Mouse (Mus musculus): Measurements from ENCODE around the gene Adamts17. TPM values are rescaled to one million over a fixed set of nuclear protein-coding genes. Genes with fewer than 3 reads are reported as not detected.

Adamts17 gene
- total and polyA plus RNA-seq, 2 experiments from 2014 or later: 3.9 to 14.8 TPM

- no peaks in the 10 kb centered on the region for H3K9me3 ChIP-seq (ENCODE audit: low read length)
- WGBS: 95% methylated on average over 16 of the region's 16 CpGs
- H3K4me3 ChIP-seq (ENCODE audit: low read length): no peak overlapping the region
- TF ChIP-seq CTCF (IDR thresholded peaks at IDR 0.05; ENCODE audit: low read depth): no peak
- no peak overlapping the region for H3K4me2 ChIP-seq (ENCODE audit: low read depth, low read length)
- DNase-seq (ENCODE audit: low spot score) (no peak), ATAC-seq (no peak)
- H3K27ac ChIP-seq: no peak overlapping the region
- H3K36me3 ChIP-seq (ENCODE audit: insufficient read depth, low read length): no peaks in the 10 kb centered on the region
- no peak overlapping the region for H3K9ac ChIP-seq (replicated peaks; ENCODE audit: low read length)
- no peaks in the 10 kb centered on the region for H3K27me3 ChIP-seq (ENCODE audit: insufficient read depth, low read length)
- H3K4me1 ChIP-seq (ENCODE audit: insufficient read depth, low read length): no peaks in the 10 kb centered on the region
These were observed 310.2 kb downstream of the Adamts17 start for GRCm38 (mm10) chr7:67149707-67150106.

- H3K9me3 ChIP-seq (ENCODE audit: low read length): no peaks in the 10 kb centered on the region
- no peaks in the 10 kb centered on the region for H3K27me3 ChIP-seq (ENCODE audit: insufficient read depth, low read length)
- 31% methylated on average over 3 of the region's 3 CpGs for WGBS
- ATAC-seq (no peak), DNase-seq (ENCODE audit: low spot score) (no peak)
- no peaks in the 10 kb centered on the region for H3K4me1 ChIP-seq (ENCODE audit: insufficient read depth, low read length)
- H3K27ac ChIP-seq: no peak overlapping the region
- H3K4me3 ChIP-seq (ENCODE audit: low read length): no peak overlapping the region
- no peak overlapping the region for H3K4me2 ChIP-seq (ENCODE audit: low read depth, low read length)
- no peak for TF ChIP-seq CTCF (IDR thresholded peaks at IDR 0.05; ENCODE audit: low read depth)
- no peak overlapping the region for H3K9ac ChIP-seq (replicated peaks; ENCODE audit: low read length)
- no peaks in the 10 kb centered on the region for H3K36me3 ChIP-seq (ENCODE audit: insufficient read depth, low read length)
These were observed 313.1 kb downstream of the Adamts17 start for GRCm38 (mm10) chr7:67152626-67153025.

- no peaks in the 10 kb centered on the region for H3K9me3 ChIP-seq (ENCODE audit: low read length)
- H3K4me3 ChIP-seq (ENCODE audit: low read length): no peak overlapping the region
- H3K27me3 ChIP-seq (ENCODE audit: insufficient read depth, low read length): no peaks in the 10 kb centered on the region
- TF ChIP-seq CTCF (IDR thresholded peaks at IDR 0.05; ENCODE audit: low read depth): no peak
- WGBS: 94% methylated on average over 8 of the region's 8 CpGs
- no peak overlapping the region for H3K27ac ChIP-seq
- no peak overlapping the region for H3K4me2 ChIP-seq (ENCODE audit: low read depth, low read length)
- no peaks in the 10 kb centered on the region for H3K36me3 ChIP-seq (ENCODE audit: insufficient read depth, low read length)
- no peak for DNase-seq (ENCODE audit: low spot score)
- no peaks in the 10 kb centered on the region for H3K4me1 ChIP-seq (ENCODE audit: insufficient read depth, low read length)
- H3K9ac ChIP-seq (replicated peaks; ENCODE audit: low read length): no peak overlapping the region
- ATAC-seq: no peak
These were observed 322.6 kb downstream of the Adamts17 start for GRCm38 (mm10) chr7:67162135-67162534.

- Histone ChIP-seq H3K4me3 (ENCODE audit: low read length) (no peak overlapping the region), H3K27me3 (ENCODE audit: insufficient read depth, low read length) (no peaks in the 10 kb centered on the region), H3K9ac (replicated peaks; ENCODE audit: low read length) (no peak overlapping the region), H3K36me3 (ENCODE audit: insufficient read depth, low read length) (no peaks in the 10 kb centered on the region), H3K27ac (no peak overlapping the region), H3K9me3 (ENCODE audit: low read length) (no peaks in the 10 kb centered on the region), H3K4me1 (ENCODE audit: insufficient read depth, low read length) (no peaks in the 10 kb centered on the region), H3K4me2 (ENCODE audit: low read depth, low read length) (no peak overlapping the region)
- no peak for TF ChIP-seq CTCF (IDR thresholded peaks at IDR 0.05; ENCODE audit: low read depth)
- no peak for DNase-seq (ENCODE audit: low spot score)
- ATAC-seq: no peak
- WGBS: 87% methylated on average over 9 of the region's 9 CpGs
These were observed 328.8 kb downstream of the Adamts17 start for GRCm38 (mm10) chr7:67168288-67168687.

- no peak overlapping the region for H3K4me2 ChIP-seq (ENCODE audit: low read depth, low read length)
These were observed 329.4 kb downstream of the Adamts17 start for GRCm38 (mm10) chr7:67168763-67169569.

GRCm38 (mm10) chr7:67173522-67174195 is 334.1 kb downstream of the Adamts17 start:
- Histone ChIP-seq H3K9ac (replicated peaks; ENCODE audit: low read length) (no peak overlapping the region), H3K36me3 (ENCODE audit: insufficient read depth, low read length) (no peaks in the 10 kb centered on the region), H3K4me3 (ENCODE audit: low read length) (no peak overlapping the region), H3K4me1 (ENCODE audit: insufficient read depth, low read length) (no peaks in the 10 kb centered on the region), H3K27me3 (ENCODE audit: insufficient read depth, low read length) (no peaks in the 10 kb centered on the region), H3K27ac (no peak overlapping the region), H3K4me2 (ENCODE audit: low read depth, low read length) (no peak overlapping the region), H3K9me3 (ENCODE audit: low read length) (no peaks in the 10 kb centered on the region)
- TF ChIP-seq CTCF (IDR thresholded peaks at IDR 0.05; ENCODE audit: low read depth): no peak
- ATAC-seq (no peak), DNase-seq (ENCODE audit: low spot score) (no peak)
- 77% methylated on average over 2 of the region's 2 CpGs for WGBS

More at GRCm38 (mm10) chr7:67168763-67169569, 329.4 kb downstream of the Adamts17 start:
- no peaks in the 10 kb centered on the region for H3K27me3 ChIP-seq (ENCODE audit: insufficient read depth, low read length)
- no peak overlapping the region for H3K9ac ChIP-seq (replicated peaks; ENCODE audit: low read length)
- no peak for TF ChIP-seq CTCF (IDR thresholded peaks at IDR 0.05; ENCODE audit: low read depth)
- no peak for ATAC-seq
- H3K4me1 ChIP-seq (ENCODE audit: insufficient read depth, low read length): no peaks in the 10 kb centered on the region
- 79% methylated on average over 9 of the region's 9 CpGs for WGBS
- no peak for DNase-seq (ENCODE audit: low spot score)
- no peak overlapping the region for H3K4me3 ChIP-seq (ENCODE audit: low read length)
- no peaks in the 10 kb centered on the region for H3K9me3 ChIP-seq (ENCODE audit: low read length)
- no peak overlapping the region for H3K27ac ChIP-seq
- no peaks in the 10 kb centered on the region for H3K36me3 ChIP-seq (ENCODE audit: insufficient read depth, low read length)

GRCm38 (mm10) chr7:67183786-67184185 is 344.3 kb downstream of the Adamts17 start:
- Histone ChIP-seq H3K4me2 (ENCODE audit: low read depth, low read length) (no peak overlapping the region), H3K4me3 (ENCODE audit: low read length) (no peak overlapping the region), H3K36me3 (ENCODE audit: insufficient read depth, low read length) (no peaks in the 10 kb centered on the region), H3K4me1 (ENCODE audit: insufficient read depth, low read length) (no peaks in the 10 kb centered on the region), H3K27me3 (ENCODE audit: insufficient read depth, low read length) (no peaks in the 10 kb centered on the region), H3K9ac (replicated peaks; ENCODE audit: low read length) (no peak overlapping the region), H3K9me3 (ENCODE audit: low read length) (no peaks in the 10 kb centered on the region), H3K27ac (no peak overlapping the region)
- ATAC-seq: no peak
- no peak for TF ChIP-seq CTCF (IDR thresholded peaks at IDR 0.05; ENCODE audit: low read depth)
- no peak for DNase-seq (ENCODE audit: low spot score)
- WGBS: 9% methylated on average over 4 of the region's 4 CpGs

All from hindbrain, postnatal 0 days (tissue).